Mouse (Mus musculus): ENCODE measurements around the gene Dock9. TPM values are rescaled to one million over a fixed set of nuclear protein-coding genes. Genes with fewer than 3 reads are reported as not detected.
"Not testable (repeated sequence)": the region's sequence is repeated elsewhere in the genome, so short reads cannot be mapped to it uniquely, and the experiment has no call there.

The Dock9 gene
- polyA plus RNA-seq, 1 experiment from 2014 or later, result 14.5 TPM

GRCm38 (mm10) chr14:121706482-121706901, 91.1 kb downstream of the Dock9 start:
- Histone ChIP-seq H3K9me3 (no peaks in the 10 kb centered on the region), H3K4me1 (peaks cover 12% of the 10 kb centered on the region), H3K9ac (no peak overlapping the region), H3K4me2 (no peak overlapping the region), H3K4me3 (no peak overlapping the region), H3K27me3 (replicated peaks) (no peaks in the 10 kb centered on the region), H3K27ac (no peak overlapping the region), H3K36me3 (replicated peaks) (no peaks in the 10 kb centered on the region)
- WGBS, result 77% methylated on average over 3 of the region's 3 CpGs
- ATAC-seq (replicated peaks), result no peak

GRCm38 (mm10) chr14:121705644-121706043, 92.0 kb downstream of the Dock9 start:
- Histone ChIP-seq H3K9me3 (no peaks in the 10 kb centered on the region), H3K36me3 (replicated peaks) (no peaks in the 10 kb centered on the region), H3K4me3 (no peak overlapping the region), H3K4me1 (peaks cover 12% of the 10 kb centered on the region), H3K27ac (no peak overlapping the region), H3K9ac (no peak overlapping the region), H3K4me2 (no peak overlapping the region), H3K27me3 (replicated peaks) (no peaks in the 10 kb centered on the region)
- no peak for ATAC-seq (replicated peaks)
- WGBS, result 81% methylated on average over 5 of the region's 5 CpGs

GRCm38 (mm10) chr14:121702534-121702933, 95.1 kb downstream of the Dock9 start:
- no peak overlapping the region for H3K4me3 ChIP-seq
- H3K27ac ChIP-seq, result no peak overlapping the region
- no peaks in the 10 kb centered on the region for H3K27me3 ChIP-seq (replicated peaks)
- no peak overlapping the region for H3K4me2 ChIP-seq
- H3K36me3 ChIP-seq (replicated peaks), result no peaks in the 10 kb centered on the region
- no peaks in the 10 kb centered on the region for H3K9me3 ChIP-seq
- H3K9ac ChIP-seq, result no peak overlapping the region
- 56% methylated on average over 4 of the region's 4 CpGs for WGBS
- peaks cover 14% of the 10 kb centered on the region for H3K4me1 ChIP-seq
- ATAC-seq (replicated peaks), result no peak

DNA sequence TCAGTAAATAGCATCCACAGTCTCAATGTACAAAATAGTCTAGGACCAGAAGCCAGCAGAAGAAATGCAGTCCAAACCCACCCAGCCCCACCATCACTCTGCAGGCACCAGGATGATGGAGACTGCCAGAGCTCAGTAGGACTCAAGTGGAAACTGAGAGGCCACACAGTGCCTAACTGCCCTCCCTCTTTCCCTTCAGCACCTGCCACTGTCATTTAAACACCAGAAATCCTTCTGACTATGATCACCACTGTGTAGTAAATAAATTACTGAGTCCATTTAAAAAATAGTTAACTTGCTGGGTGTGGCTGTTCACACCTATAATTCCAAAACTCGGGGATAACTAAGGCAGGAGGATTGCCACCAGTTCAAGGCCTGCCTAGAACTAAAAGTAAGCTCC, 97.6 kb downstream of the Dock9 start:
- peaks cover 18% of the 10 kb centered on the region for H3K4me1 ChIP-seq
- WGBS, result 89% methylated on average over 1 of the region's 1 CpGs
- ATAC-seq (replicated peaks), result no peak
- H3K9me3 ChIP-seq, result no peaks in the 10 kb centered on the region
- H3K27ac ChIP-seq, result no peak overlapping the region
- no peak overlapping the region for H3K4me2 ChIP-seq
- no peaks in the 10 kb centered on the region for H3K36me3 ChIP-seq (replicated peaks)
- H3K27me3 ChIP-seq (replicated peaks), result no peaks in the 10 kb centered on the region
- no peak overlapping the region for H3K4me3 ChIP-seq
- no peak overlapping the region for H3K9ac ChIP-seq

DNA sequence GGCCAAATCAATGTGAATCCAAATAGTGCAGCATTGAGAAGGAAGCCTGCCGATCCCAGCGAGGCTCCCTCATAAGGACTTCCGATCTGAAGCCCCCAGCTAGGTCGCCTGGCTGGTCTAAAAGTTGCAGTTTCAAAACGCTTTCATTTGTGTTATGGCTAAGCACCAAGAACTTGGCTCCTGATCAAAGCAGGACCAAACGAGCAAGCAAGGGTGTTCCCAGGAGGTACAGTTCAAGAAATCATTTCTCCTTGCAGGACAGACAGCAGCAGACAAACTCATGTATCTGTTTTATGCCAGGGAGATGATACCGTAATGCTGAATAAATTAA, 99.1 kb downstream of the Dock9 start:
- ATAC-seq (replicated peaks), result no peak
- Histone ChIP-seq H3K36me3 (replicated peaks) (no peaks in the 10 kb centered on the region), H3K4me2 (peak overlapping the region; percentile 43), H3K9me3 (no peaks in the 10 kb centered on the region), H3K9ac (no peak overlapping the region), H3K27me3 (replicated peaks) (no peaks in the 10 kb centered on the region), H3K4me1 (peaks cover 18% of the 10 kb centered on the region), H3K27ac (no peak overlapping the region; the same call in 1 of the 2 replicates), H3K4me3 (peak overlapping the region; percentile 22)
- 9% methylated on average over 7 of the region's 7 CpGs for WGBS

DNA sequence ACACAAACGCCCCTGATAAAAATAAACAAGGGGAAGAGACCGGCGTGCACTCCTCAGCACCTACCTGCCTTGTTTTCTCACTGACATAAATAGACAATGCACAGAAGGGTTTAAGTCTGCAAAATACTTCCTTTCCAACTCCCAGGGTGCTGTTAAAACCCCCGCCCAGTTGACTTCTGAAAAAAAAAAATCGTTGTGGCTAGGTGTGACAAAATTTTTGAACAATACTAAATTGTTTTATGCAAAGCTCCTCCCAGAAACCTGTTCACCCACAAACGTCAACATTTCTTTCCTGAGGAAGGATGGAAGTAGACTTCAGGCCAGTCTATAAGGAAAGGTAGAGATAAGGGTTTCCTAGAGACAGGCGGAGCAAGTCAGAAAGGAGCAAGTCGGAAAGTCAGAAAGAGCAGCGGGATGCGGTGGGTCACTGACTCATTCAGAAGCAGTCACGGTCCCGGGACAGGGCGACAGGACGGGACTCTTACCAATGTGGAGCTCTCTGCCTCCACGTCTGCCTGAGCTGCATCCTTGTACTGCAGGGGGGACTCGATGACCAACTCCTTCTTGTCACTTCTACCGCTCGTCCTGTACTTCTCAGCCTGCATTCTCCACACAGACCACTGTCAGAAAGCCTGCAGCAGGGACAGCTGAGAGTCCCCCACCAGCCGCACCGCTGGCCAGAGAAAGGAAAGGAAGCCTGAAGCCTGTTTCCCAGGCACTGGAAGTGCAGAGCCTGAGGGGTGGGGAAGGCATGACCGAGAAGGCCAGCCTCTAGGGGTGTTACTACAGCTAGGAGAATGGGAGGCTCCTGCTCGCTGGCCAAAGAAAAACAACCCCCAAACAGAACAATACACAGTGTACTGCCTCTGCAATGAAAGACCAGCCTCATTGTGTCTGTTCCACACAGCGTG, 99.7 kb downstream of the Dock9 start:
- Histone ChIP-seq H3K36me3 (replicated peaks) (no peaks in the 10 kb centered on the region), H3K9me3 (no peaks in the 10 kb centered on the region), H3K4me1 (peaks cover 18% of the 10 kb centered on the region), H3K4me2 (peak overlapping the region; percentile 43), H3K4me3 (peak overlapping the region; percentile 22), H3K27me3 (replicated peaks) (no peaks in the 10 kb centered on the region), H3K9ac (no peak overlapping the region), H3K27ac (peak overlapping the region; percentile 11; the same call in 1 of the 2 replicates)
- WGBS, result 10% methylated on average over 23 of the region's 23 CpGs
- ATAC-seq (replicated peaks), result peak; percentile 82

GRCm38 (mm10) chr14:121697143-121697680, 100.4 kb downstream of the Dock9 start:
- H3K4me3 ChIP-seq, result peak overlapping the region; percentile 22
- WGBS, result 28% methylated on average over 9 of the region's 9 CpGs
- peaks cover 18% of the 10 kb centered on the region for H3K4me1 ChIP-seq
- H3K27ac ChIP-seq, result no peak overlapping the region
- no peaks in the 10 kb centered on the region for H3K9me3 ChIP-seq
- H3K4me2 ChIP-seq, result peak overlapping the region; percentile 43
- no peak overlapping the region for H3K9ac ChIP-seq
- no peaks in the 10 kb centered on the region for H3K36me3 ChIP-seq (replicated peaks)
- no peaks in the 10 kb centered on the region for H3K27me3 ChIP-seq (replicated peaks)
- ATAC-seq (replicated peaks), result no peak

DNA sequence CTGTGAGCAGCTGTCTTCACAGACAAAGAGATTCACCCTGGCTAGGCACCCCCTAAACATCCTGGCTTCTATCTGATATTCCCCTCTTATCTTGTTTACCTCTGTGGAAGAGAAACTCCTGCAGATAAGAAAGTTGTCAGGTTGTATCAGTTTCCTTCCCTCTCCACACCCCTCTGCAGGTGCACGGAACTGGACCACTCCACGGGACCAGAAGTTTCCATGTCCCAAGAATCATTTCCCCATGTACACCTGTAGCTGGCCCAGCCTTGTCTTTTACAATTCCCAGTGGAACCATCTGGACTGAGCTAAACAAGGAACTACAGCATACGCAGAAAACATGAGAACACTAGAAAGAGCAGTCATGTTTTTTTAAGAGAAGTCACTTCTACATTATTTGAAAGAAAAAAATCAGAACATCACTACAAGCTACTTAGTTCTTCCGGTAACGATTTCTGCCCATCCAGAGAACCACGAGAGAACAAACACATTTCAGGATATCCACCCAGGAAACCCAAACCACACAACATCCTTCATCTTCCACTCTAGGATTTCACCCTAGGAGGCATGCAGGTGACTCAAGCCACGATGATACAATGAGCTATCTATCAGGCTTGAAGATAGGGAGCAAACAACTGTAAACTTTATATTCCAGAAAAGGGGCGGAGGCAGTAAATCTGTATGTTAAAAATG, 101.1 kb downstream of the Dock9 start:
- WGBS, result 82% methylated on average over 8 of the region's 8 CpGs
- H3K4me2 ChIP-seq, result peak overlapping the region; percentile 2; the same call in 1 of the 2 replicates
- H3K4me3 ChIP-seq, result no peak overlapping the region
- ATAC-seq (replicated peaks), result no peak
- no peak overlapping the region for H3K9ac ChIP-seq
- no peaks in the 10 kb centered on the region for H3K27me3 ChIP-seq (replicated peaks)
- H3K27ac ChIP-seq, result no peak overlapping the region
- H3K4me1 ChIP-seq, result peaks cover 18% of the 10 kb centered on the region
- no peaks in the 10 kb centered on the region for H3K9me3 ChIP-seq
- no peaks in the 10 kb centered on the region for H3K36me3 ChIP-seq (replicated peaks)

DNA sequence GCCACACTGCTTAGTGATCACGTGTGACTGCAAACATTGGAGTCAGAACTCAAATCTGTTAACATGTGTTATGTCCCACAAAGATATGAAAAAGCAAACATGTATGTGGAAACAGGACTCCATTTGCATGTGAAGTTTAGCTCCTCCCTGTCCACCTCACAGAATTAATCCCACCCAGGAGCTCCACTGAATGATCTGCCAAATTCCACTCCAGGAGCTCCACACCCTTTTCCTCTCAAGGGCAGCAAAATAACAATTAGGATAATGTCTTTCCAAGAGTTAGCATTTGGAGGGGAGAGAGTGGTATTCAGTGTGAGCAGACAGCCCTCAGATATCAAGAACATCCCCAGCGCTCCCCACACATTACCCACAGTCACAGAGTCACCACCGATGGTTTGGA, 102.9 kb downstream of the Dock9 start:
- no peaks in the 10 kb centered on the region for H3K9me3 ChIP-seq
- WGBS, result 96% methylated on average over 3 of the region's 3 CpGs
- no peaks in the 10 kb centered on the region for H3K27me3 ChIP-seq (replicated peaks)
- H3K9ac ChIP-seq, result no peak overlapping the region
- no peak overlapping the region for H3K27ac ChIP-seq
- ATAC-seq (replicated peaks), result no peak
- H3K4me3 ChIP-seq, result no peak overlapping the region
- H3K4me1 ChIP-seq, result peaks cover 18% of the 10 kb centered on the region
- no peaks in the 10 kb centered on the region for H3K36me3 ChIP-seq (replicated peaks)
- H3K4me2 ChIP-seq, result no peak overlapping the region

DNA sequence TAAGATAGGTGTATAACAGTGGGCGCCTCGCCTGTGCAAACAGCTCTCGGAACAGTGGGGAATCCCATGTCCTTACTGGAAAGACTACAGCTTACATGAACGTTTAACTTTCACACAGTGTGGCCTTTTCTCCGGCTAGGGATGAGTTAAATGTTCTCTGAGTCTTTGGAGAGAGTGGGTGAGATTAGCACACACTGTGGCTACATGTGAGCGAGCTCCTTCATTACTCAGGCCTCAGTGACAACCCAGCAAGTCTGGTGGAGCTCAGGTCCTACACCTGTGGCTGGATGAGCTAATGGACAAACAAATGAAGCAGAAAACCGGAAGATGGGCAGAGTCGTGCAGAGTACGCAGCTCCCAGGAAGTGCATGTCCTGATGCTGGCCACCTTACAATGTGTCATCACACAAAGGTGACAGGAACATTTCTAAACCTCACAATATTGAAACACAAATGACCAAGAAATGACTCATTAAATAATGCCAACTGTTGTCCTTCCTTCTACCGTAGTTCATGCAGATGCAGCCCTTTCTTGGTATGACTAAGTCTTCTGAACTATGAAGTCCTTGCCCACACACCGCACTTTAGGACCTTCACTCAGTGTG, 103.5 kb downstream of the Dock9 start:
- H3K36me3 ChIP-seq (replicated peaks), result no peaks in the 10 kb centered on the region
- no peaks in the 10 kb centered on the region for H3K9me3 ChIP-seq
- H3K27ac ChIP-seq, result no peak overlapping the region
- no peak overlapping the region for H3K9ac ChIP-seq
- WGBS, result 91% methylated on average over 11 of the region's 11 CpGs
- ATAC-seq (replicated peaks), result no peak
- no peaks in the 10 kb centered on the region for H3K27me3 ChIP-seq (replicated peaks)
- peaks cover 18% of the 10 kb centered on the region for H3K4me1 ChIP-seq
- no peak overlapping the region for H3K4me2 ChIP-seq
- no peak overlapping the region for H3K4me3 ChIP-seq

- H3K27me3 ChIP-seq (replicated peaks), result not testable (repeated sequence)
- ATAC-seq (replicated peaks), result peak; percentile 41; the same call in 1 of the 2 replicates
- 60% methylated on average over 5 of the region's 5 CpGs for WGBS
Measured at GRCm38 (mm10) chr14:121689649-121690048, 108.0 kb downstream of the Dock9 start.

DNA sequence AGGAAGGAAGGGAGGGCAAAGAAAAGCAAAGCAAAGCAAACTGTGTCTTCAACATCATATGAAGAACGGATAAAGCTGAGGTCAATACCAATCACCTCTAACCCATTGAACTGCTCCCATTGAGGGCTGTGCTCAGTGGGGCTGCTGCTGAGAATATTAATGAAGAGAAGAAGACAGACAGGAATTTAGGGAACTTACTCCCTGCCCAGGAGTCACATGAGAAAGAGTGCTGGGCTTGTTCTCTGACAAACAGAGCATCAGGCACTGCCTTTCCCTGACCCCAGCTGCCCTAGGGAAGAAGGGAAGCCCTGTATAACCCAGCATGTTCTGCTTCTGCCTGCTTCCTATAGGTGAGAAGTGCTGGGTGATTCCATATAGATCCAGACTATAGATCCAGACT, 109.5 kb downstream of the Dock9 start:
- no peaks in the 10 kb centered on the region for H3K9me3 ChIP-seq
- H3K36me3 ChIP-seq (replicated peaks), result no peaks in the 10 kb centered on the region
- no peak overlapping the region for H3K4me2 ChIP-seq
- peaks cover 5% of the 10 kb centered on the region; the same call in 1 of the 2 replicates for H3K4me1 ChIP-seq
- H3K27me3 ChIP-seq (replicated peaks), result no peaks in the 10 kb centered on the region
- no peak overlapping the region for H3K27ac ChIP-seq
- H3K9ac ChIP-seq, result no peak overlapping the region
- 41% methylated on average over 1 of the region's 1 CpGs for WGBS
- ATAC-seq (replicated peaks), result no peak
- H3K4me3 ChIP-seq, result no peak overlapping the region

More at GRCm38 (mm10) chr14:121689649-121690048, 108.0 kb downstream of the Dock9 start:
- not testable (repeated sequence) for H3K4me1 ChIP-seq; H3K36me3 ChIP-seq (replicated peaks); H3K9me3 ChIP-seq; H3K4me3 ChIP-seq; H3K27ac ChIP-seq; H3K4me2 ChIP-seq; H3K9ac ChIP-seq

All from midbrain, embryonic 15.5 days (tissue).